Mouse (Mus musculus): ENCODE results near the gene Grip2. TPM values are rescaled to one million over a fixed set of nuclear protein-coding genes. Genes with fewer than 3 reads are reported as not detected.

Gene Grip2
- polyA plus RNA-seq, 1 experiment from 2014 or later, result 4.9 TPM

- peak; percentile 66 for ATAC-seq (ENCODE audit: low read depth)
- Histone ChIP-seq H3K4me1 (replicated peaks) (peaks cover 36% of the 10 kb centered on the region), H3K27ac (replicated peaks) (peak overlapping the region; percentile 57), H3K27me3 (no peaks in the 10 kb centered on the region; the same call in none of the 2 replicates), H3K9me3 (no peaks in the 10 kb centered on the region), H3K36me3 (no peaks in the 10 kb centered on the region), H3K4me2 (no peak overlapping the region), H3K4me3 (no peak overlapping the region), H3K9ac (no peak overlapping the region)
- 23% methylated on average over 3 of the region's 3 CpGs for WGBS
Observed at GRCm38 (mm10) chr6:91832863-91833440, 5.9 kb upstream of the Grip2 start.

GRCm38 (mm10) chr6:91827926-91828325 is 876 bp upstream of the Grip2 start:
- H3K9me3 ChIP-seq, result no peaks in the 10 kb centered on the region
- H3K4me1 ChIP-seq (replicated peaks), result peaks cover 40% of the 10 kb centered on the region
- no peaks in the 10 kb centered on the region; the same call in 1 of the 2 replicates for H3K27me3 ChIP-seq
- ATAC-seq (ENCODE audit: low read depth), result peak; percentile 80
- H3K27ac ChIP-seq (replicated peaks), result peak overlapping the region; percentile 43
- H3K4me3 ChIP-seq, result no peak overlapping the region
- no peak overlapping the region for H3K9ac ChIP-seq
- H3K36me3 ChIP-seq, result 0 out of 2 replicates have a peak, but pooled peaks cover 5% of the 10 kb centered on the region
- WGBS, result 44% methylated on average over 5 of the region's 5 CpGs
- no peak overlapping the region for H3K4me2 ChIP-seq

- Histone ChIP-seq H3K4me3 (no peak overlapping the region), H3K9me3 (no peaks in the 10 kb centered on the region), H3K27ac (replicated peaks) (no peak overlapping the region), H3K27me3 (no peaks in the 10 kb centered on the region), H3K36me3 (no peaks in the 10 kb centered on the region), H3K4me2 (no peak overlapping the region), H3K9ac (no peak overlapping the region), H3K4me1 (replicated peaks) (peaks cover 11% of the 10 kb centered on the region; the same call in 1 of the 2 replicates)
- WGBS, result 78% methylated on average over 8 of the region's 8 CpGs
- ATAC-seq (ENCODE audit: low read depth), result no peak
Observed at GRCm38 (mm10) chr6:91818271-91818670, 8.8 kb downstream of the Grip2 start.

- peaks cover 19% of the 10 kb centered on the region; the same call in 1 of the 2 replicates for H3K4me1 ChIP-seq (replicated peaks)
- H3K4me2 ChIP-seq, result no peak overlapping the region
- ATAC-seq (ENCODE audit: low read depth), result peak; percentile 17; the same call in 1 of the 2 replicates
- no peak overlapping the region for H3K4me3 ChIP-seq
- no peaks in the 10 kb centered on the region for H3K9me3 ChIP-seq
- 93% methylated on average over 6 of the region's 6 CpGs for WGBS
- H3K27ac ChIP-seq (replicated peaks), result no peak overlapping the region
- H3K36me3 ChIP-seq, result no peaks in the 10 kb centered on the region
- no peaks in the 10 kb centered on the region for H3K27me3 ChIP-seq
- no peak overlapping the region for H3K9ac ChIP-seq
Observed at GRCm38 (mm10) chr6:91815976-91816375, 11.1 kb downstream of the Grip2 start.

GRCm38 (mm10) chr6:91813611-91814010 is 13.4 kb downstream of the Grip2 start:
- no peak overlapping the region for H3K27ac ChIP-seq (replicated peaks)
- no peak for ATAC-seq (ENCODE audit: low read depth)
- no peak overlapping the region for H3K4me3 ChIP-seq
- 75% methylated on average over 3 of the region's 3 CpGs for WGBS
- peaks cover 6% of the 10 kb centered on the region for H3K27me3 ChIP-seq
- peaks cover 24% of the 10 kb centered on the region for H3K4me1 ChIP-seq (replicated peaks)
- no peaks in the 10 kb centered on the region for H3K9me3 ChIP-seq
- no peaks in the 10 kb centered on the region for H3K36me3 ChIP-seq
- no peak overlapping the region for H3K4me2 ChIP-seq
- no peak overlapping the region for H3K9ac ChIP-seq

- ATAC-seq (ENCODE audit: low read depth), result peak; percentile 59
- no peaks in the 10 kb centered on the region for H3K36me3 ChIP-seq
- peaks cover 37% of the 10 kb centered on the region for H3K4me1 ChIP-seq (replicated peaks)
- H3K27ac ChIP-seq (replicated peaks), result peak overlapping the region; percentile 76
- no peak overlapping the region for H3K4me3 ChIP-seq
- H3K27me3 ChIP-seq, result peaks cover 31% of the 10 kb centered on the region
- 2% methylated on average over 1 of the region's 1 CpGs for WGBS
- H3K9ac ChIP-seq, result peak overlapping the region; percentile 49; the same call in 1 of the 2 replicates
- H3K9me3 ChIP-seq, result no peaks in the 10 kb centered on the region
- H3K4me2 ChIP-seq, result no peak overlapping the region
Observed at GRCm38 (mm10) chr6:91810007-91810406, 17.0 kb downstream of the Grip2 start.

GRCm38 (mm10) chr6:91808022-91808421 is 19.0 kb downstream of the Grip2 start:
- Histone ChIP-seq H3K9me3 (no peaks in the 10 kb centered on the region), H3K27ac (replicated peaks) (no peak overlapping the region), H3K36me3 (no peaks in the 10 kb centered on the region), H3K27me3 (peaks cover 31% of the 10 kb centered on the region), H3K9ac (no peak overlapping the region), H3K4me1 (replicated peaks) (peaks cover 48% of the 10 kb centered on the region), H3K4me2 (no peak overlapping the region), H3K4me3 (no peak overlapping the region)
- 63% methylated on average over 6 of the region's 6 CpGs for WGBS
- ATAC-seq (ENCODE audit: low read depth), result no peak

GRCm38 (mm10) chr6:91807169-91807568 is 19.9 kb downstream of the Grip2 start:
- Histone ChIP-seq H3K4me1 (replicated peaks) (peaks cover 48% of the 10 kb centered on the region), H3K36me3 (no peaks in the 10 kb centered on the region), H3K27me3 (peaks cover 31% of the 10 kb centered on the region), H3K9ac (peak overlapping the region; percentile 60), H3K27ac (replicated peaks) (no peak overlapping the region), H3K9me3 (no peaks in the 10 kb centered on the region), H3K4me3 (peak overlapping the region; percentile 23), H3K4me2 (peak overlapping the region; percentile 47)
- 7% methylated on average over 23 of the region's 23 CpGs for WGBS
- no peak for ATAC-seq (ENCODE audit: low read depth)

GRCm38 (mm10) chr6:91804177-91804576 is 22.9 kb downstream of the Grip2 start:
- H3K36me3 ChIP-seq, result no peaks in the 10 kb centered on the region
- H3K27me3 ChIP-seq, result peaks cover 31% of the 10 kb centered on the region
- H3K4me1 ChIP-seq (replicated peaks), result peaks cover 26% of the 10 kb centered on the region
- no peak overlapping the region for H3K27ac ChIP-seq (replicated peaks)
- no peak for ATAC-seq (ENCODE audit: low read depth)
- H3K9me3 ChIP-seq, result no peaks in the 10 kb centered on the region
- H3K4me3 ChIP-seq, result no peak overlapping the region
- H3K9ac ChIP-seq, result peak overlapping the region; percentile 41; the same call in 1 of the 2 replicates
- 38% methylated on average over 7 of the region's 7 CpGs for WGBS
- no peak overlapping the region for H3K4me2 ChIP-seq

GRCm38 (mm10) chr6:91798496-91798895 is 28.6 kb downstream of the Grip2 start:
- no peaks in the 10 kb centered on the region for H3K36me3 ChIP-seq
- no peak overlapping the region for H3K4me3 ChIP-seq
- H3K9ac ChIP-seq, result no peak overlapping the region
- H3K27ac ChIP-seq (replicated peaks), result no peak overlapping the region
- no peaks in the 10 kb centered on the region for H3K27me3 ChIP-seq
- 69% methylated on average over 12 of the region's 12 CpGs for WGBS
- ATAC-seq (ENCODE audit: low read depth), result no peak
- no peaks in the 10 kb centered on the region for H3K9me3 ChIP-seq
- H3K4me2 ChIP-seq, result no peak overlapping the region
- H3K4me1 ChIP-seq (replicated peaks), result no peaks in the 10 kb centered on the region

- Histone ChIP-seq H3K36me3 (no peaks in the 10 kb centered on the region), H3K4me2 (no peak overlapping the region), H3K9ac (no peak overlapping the region), H3K9me3 (no peaks in the 10 kb centered on the region), H3K4me3 (no peak overlapping the region), H3K4me1 (replicated peaks) (peaks cover 8% of the 10 kb centered on the region), H3K27me3 (no peaks in the 10 kb centered on the region), H3K27ac (replicated peaks) (no peak overlapping the region)
- no peak for ATAC-seq (ENCODE audit: low read depth)
- 87% methylated on average over 4 of the region's 4 CpGs for WGBS
Observed at GRCm38 (mm10) chr6:91796736-91797135, 30.3 kb downstream of the Grip2 start.

- H3K9ac ChIP-seq, result no peak overlapping the region
- H3K27ac ChIP-seq (replicated peaks), result no peak overlapping the region
- no peak overlapping the region for H3K4me2 ChIP-seq
- no peaks in the 10 kb centered on the region for H3K36me3 ChIP-seq
- no peak overlapping the region for H3K4me3 ChIP-seq
- no peak for ATAC-seq (ENCODE audit: low read depth)
- 73% methylated on average over 9 of the region's 9 CpGs for WGBS
- H3K27me3 ChIP-seq, result no peaks in the 10 kb centered on the region
- no peaks in the 10 kb centered on the region for H3K9me3 ChIP-seq
- peaks cover 14% of the 10 kb centered on the region for H3K4me1 ChIP-seq (replicated peaks)
Observed at GRCm38 (mm10) chr6:91796064-91796463, 31.0 kb downstream of the Grip2 start.

- no peak overlapping the region for H3K9ac ChIP-seq
- ATAC-seq (ENCODE audit: low read depth), result no peak
- 61% methylated on average over 3 of the region's 3 CpGs for WGBS
- H3K4me3 ChIP-seq, result no peak overlapping the region
- H3K9me3 ChIP-seq, result no peaks in the 10 kb centered on the region
- no peaks in the 10 kb centered on the region for H3K36me3 ChIP-seq
- H3K4me1 ChIP-seq (replicated peaks), result peaks cover 18% of the 10 kb centered on the region
- no peaks in the 10 kb centered on the region for H3K27me3 ChIP-seq
- H3K27ac ChIP-seq (replicated peaks), result no peak overlapping the region
- H3K4me2 ChIP-seq, result no peak overlapping the region
Observed at GRCm38 (mm10) chr6:91795640-91796039, 31.4 kb downstream of the Grip2 start.

Data from neural tube, embryonic 13.5 days (tissue).